Comparison of ENCODE assay signal across 8 mouse cellular contexts in the genomic region with DNA sequence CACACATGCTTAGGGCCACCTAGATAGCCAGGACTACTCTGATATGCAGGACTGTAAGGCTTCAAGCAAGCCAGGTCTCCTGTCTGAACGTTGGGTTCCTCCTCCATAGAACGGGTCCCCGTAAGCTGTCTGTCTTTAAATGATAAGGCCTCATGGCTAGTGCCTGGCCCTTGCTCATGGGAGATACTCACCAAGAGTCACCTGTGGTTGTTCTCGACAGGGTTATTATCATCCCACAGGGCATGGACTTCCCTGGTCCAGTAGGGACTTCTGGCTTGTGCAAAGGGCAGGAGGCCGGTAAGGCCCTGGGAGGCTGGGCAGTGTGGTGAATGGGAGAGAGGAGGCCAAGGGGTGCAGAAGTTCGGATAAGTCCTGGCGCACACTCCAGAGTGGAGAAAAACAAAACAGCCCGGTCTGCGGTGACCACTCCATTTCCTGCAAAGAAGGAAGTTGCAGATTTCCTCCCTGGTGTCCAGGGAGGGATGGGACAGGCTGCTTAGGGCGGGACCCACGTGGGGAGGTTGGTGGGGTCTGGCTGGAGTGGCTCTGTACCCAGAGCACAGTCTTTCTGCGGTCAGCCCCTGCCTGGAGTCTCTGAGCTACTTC. TPM values are rescaled to one million over a fixed set of nuclear protein-coding genes. Genes with fewer than 3 reads are reported as not detected.
DNase-seq lines count a peak whose midpoint lies in the region; ATAC-seq lines count a peak whose summit lies in the region.

No protein-coding gene starts in this region.

- H3K9me3 ChIP-seq in heart, embryonic 10.5 days: no peaks in the 10 kb centered on the region

- no peaks in the 10 kb centered on the region for H3K36me3 ChIP-seq in heart, embryonic 10.5 days

- WGBS in heart, embryonic 10.5 days: 54% methylated on average over 12 of the region's 12 CpGs

- peaks cover 75% of the 10 kb centered on the region for H3K4me1 ChIP-seq in heart, embryonic 10.5 days

- DNase-seq in gastrocnemius, postnatal 25 days: peak; percentile 34
- no peak for DNase-seq in gastrocnemius, postnatal 36 days
- peak; percentile 86 for DNase-seq in heart, embryonic 10.5 days (ENCODE audit: low spot score)
- peak; percentile 43 to 68 for DNase-seq in kidney, postnatal 4 days
- no peak for DNase-seq in left cerebral cortex, postnatal 10 days (ENCODE audit: extremely low spot score in 1 of 2, low spot score in 2 of 2)
- no peak for DNase-seq in thymus, adult 18-20 months
- DNase-seq in cerebellum, postnatal 14 days: no peak

- H3K27me3 ChIP-seq in heart, embryonic 10.5 days (ENCODE audit: insufficient read depth, poor library complexity, severe bottlenecking): no peaks in the 10 kb centered on the region

- ATAC-seq in monocyte, adult 5-6 weeks (replicated peaks; ENCODE audit: insufficient number of reproducible peaks, low FRiP score, low TSS enrichment, poor library complexity, severe bottlenecking): 0 out of 2 replicates have a peak, but pooled peaks have one; percentile 2

- H3K4me3 ChIP-seq in heart, embryonic 10.5 days: peak overlapping the region; percentile 1; the same call in 1 of the 2 replicates

- H3K27ac ChIP-seq in heart, embryonic 10.5 days: peak overlapping the region; percentile 78

- intact Hi-C loops in gastrocnemius, postnatal 36 days (cut with DNase I): no loop called here
- intact Hi-C loops in left cerebral cortex, postnatal 10 days (cut with DNase I): no loop called here

RNA-seq across cellular contexts. Expression of gene Cmip, which starts 41.2 kb away (rescaled TPM):
- 10 to 100 TPM; 10.0 to 12.9 TPM for total RNA-seq in gastrocnemius, postnatal 25 days (2021)
- total RNA-seq in gastrocnemius, postnatal 36 days (2021): 1 to 10 TPM; 7.4 to 9.6 TPM
- 6.4 and 8.3 TPM in 2 replicates for polyA plus RNA-seq in heart, embryonic 10.5 days (2016; fragmentation: Nextera tagmentation; extraction: Ambion mirVana)
- 27.4 to 61.1 TPM (median 27.9 TPM) in 3 replicates for total RNA-seq in monocyte, adult 5-6 weeks (2017)
- total RNA-seq in left cerebral cortex, postnatal 10 days (2021): 100 to 1,000 TPM; 369 to 379 TPM

Comparison
In these comparisons a context has a peak if more than half of its experiments do, and no peak if none do; other contexts are left out.
1. DNase-seq: peak in gastrocnemius, postnatal 25 days (single experiment), heart, embryonic 10.5 days (single experiment) and kidney, postnatal 4 days (2 of 2); none in gastrocnemius, postnatal 36 days (0 of 2), left cerebral cortex, postnatal 10 days (0 of 2), thymus, adult 18-20 months (0 of 2) and cerebellum, postnatal 14 days (0 of 2).